Mouse (Mus musculus): ENCODE measurements around the gene Slc25a44. TPM values are rescaled to one million over a fixed set of nuclear protein-coding genes. Genes with fewer than 3 reads are reported as not detected.

Slc25a44 gene
- polyA plus RNA-seq, 1 experiment from 2014 or later: 40.4 TPM

Small RNAs within 50 kb of the gene (microRNA-seq; reads per million reads assigned to microRNA genes)
- gene Mir7011: not detected

Other genes starting within 250 kb of the Slc25a44 start
- 0.55 and 0.60 TPM in 2 replicates for gene Rhbg, start 170.4 kb downstream of the Slc25a44 start, polyA plus RNA-seq (2015; fragmentation: Nextera tagmentation; extraction: Ambion mirVana)
- gene Gm38392, start 137.9 kb downstream of the Slc25a44 start, polyA plus RNA-seq (2015; fragmentation: Nextera tagmentation; extraction: Ambion mirVana): 0.35 TPM in 1 of 2 replicates, not detected in the other
- 9.5 and 12.2 TPM in 2 replicates for gene Tsacc, start 128.1 kb downstream of the Slc25a44 start, polyA plus RNA-seq (2015; fragmentation: Nextera tagmentation; extraction: Ambion mirVana)
- 446 and 451 TPM in 2 replicates for gene Cct3, start 128.0 kb downstream of the Slc25a44 start, polyA plus RNA-seq (2015; fragmentation: Nextera tagmentation; extraction: Ambion mirVana)
- 119 and 125 TPM in 2 replicates for gene Glmp, start 100.1 kb downstream of the Slc25a44 start, polyA plus RNA-seq (2015; fragmentation: Nextera tagmentation; extraction: Ambion mirVana)
- 1.2 and 1.7 TPM in 2 replicates for gene Tmem79, start 89.0 kb downstream of the Slc25a44 start, polyA plus RNA-seq (2015; fragmentation: Nextera tagmentation; extraction: Ambion mirVana)
- gene Smg5, start 88.9 kb downstream of the Slc25a44 start, polyA plus RNA-seq (2015; fragmentation: Nextera tagmentation; extraction: Ambion mirVana): 62.5 and 64.0 TPM in 2 replicates
- 1.9 and 2.3 TPM in 2 replicates for gene Paqr6, start 60.6 kb downstream of the Slc25a44 start, polyA plus RNA-seq (2015; fragmentation: Nextera tagmentation; extraction: Ambion mirVana)
- gene Bglap3, start 52.4 kb downstream of the Slc25a44 start, polyA plus RNA-seq (2015; fragmentation: Nextera tagmentation; extraction: Ambion mirVana): not detected in 2 replicates
- not detected in 2 replicates for gene Bglap2, start 46.4 kb downstream of the Slc25a44 start, polyA plus RNA-seq (2015; fragmentation: Nextera tagmentation; extraction: Ambion mirVana)
- gene Bglap, start 40.7 kb downstream of the Slc25a44 start, polyA plus RNA-seq (2015; fragmentation: Nextera tagmentation; extraction: Ambion mirVana): not detected in 2 replicates
- gene Pmf1, start 14.8 kb downstream of the Slc25a44 start, polyA plus RNA-seq (2015; fragmentation: Nextera tagmentation; extraction: Ambion mirVana): 28.8 and 35.4 TPM in 2 replicates
- gene Sema4a, start 36.0 kb upstream of the Slc25a44 start, polyA plus RNA-seq (2015; fragmentation: Nextera tagmentation; extraction: Ambion mirVana): 30.4 and 30.5 TPM in 2 replicates
- 52.2 and 53.4 TPM in 2 replicates for gene Lmna, start 84.8 kb upstream of the Slc25a44 start, polyA plus RNA-seq (2015; fragmentation: Nextera tagmentation; extraction: Ambion mirVana)
- 26.4 and 28.6 TPM in 2 replicates for gene Mex3a, start 107.3 kb upstream of the Slc25a44 start, polyA plus RNA-seq (2015; fragmentation: Nextera tagmentation; extraction: Ambion mirVana)
- 0.23 TPM in 1 of 2 replicates, not detected in the other for gene Rab25, start 123.2 kb upstream of the Slc25a44 start, polyA plus RNA-seq (2015; fragmentation: Nextera tagmentation; extraction: Ambion mirVana)
- gene Lamtor2, start 127.9 kb upstream of the Slc25a44 start, polyA plus RNA-seq (2015; fragmentation: Nextera tagmentation; extraction: Ambion mirVana): 201 and 205 TPM in 2 replicates
- gene Ubqln4, start 128.6 kb upstream of the Slc25a44 start, polyA plus RNA-seq (2015; fragmentation: Nextera tagmentation; extraction: Ambion mirVana): 43.6 and 47.7 TPM in 2 replicates
- gene Ssr2, start 150.7 kb upstream of the Slc25a44 start, polyA plus RNA-seq (2015; fragmentation: Nextera tagmentation; extraction: Ambion mirVana): 146 and 149 TPM in 2 replicates
- gene Arhgef2, start 180.8 kb upstream of the Slc25a44 start, polyA plus RNA-seq (2015; fragmentation: Nextera tagmentation; extraction: Ambion mirVana): 121 and 129 TPM in 2 replicates
- gene Rxfp4, start 228.0 kb upstream of the Slc25a44 start, polyA plus RNA-seq (2015; fragmentation: Nextera tagmentation; extraction: Ambion mirVana): not detected in 2 replicates